Mouse (Mus musculus): ENCODE results near the gene Catip.

- no peak for TF ChIP-seq CTCF (IDR thresholded peaks at IDR 0.05; ENCODE audit: insufficient read depth, low read length)
- TF ChIP-seq POLR2A (IDR thresholded peaks at IDR 0.05; ENCODE audit: borderline replicate concordance, extremely low read depth, low read depth, low read length) = no peak
Observed at GRCm38 (mm10) chr1:74352532-74353096, 9.3 kb upstream of the Catip start.

Measured in lung, adult 2 months (tissue).